Mouse (Mus musculus) urinary bladder, adult 2 months (tissue): ENCODE data around the gene Ctbp1. TPM values are rescaled to one million over a fixed set of nuclear protein-coding genes. Genes with fewer than 3 reads are reported as not detected.

ENCODE experiments used
- DNase-seq: peaks from one replicate; pipeline ENCODE4 v3.0.0; 2022; ENCODE audit warnings: low spot score
- polyA plus RNA-seq: library from polyadenylated mRNA; depleted of rRNA; stranded (reverse); fragments of >200 nt; gene quantifications from 2 replicates; pipeline ENCODE4 v1.2.3, GENCODE M21; 2012; rRNA removed

Ctbp1 gene
- 148 and 156 TPM in 2 replicates for polyA plus RNA-seq

DNA sequence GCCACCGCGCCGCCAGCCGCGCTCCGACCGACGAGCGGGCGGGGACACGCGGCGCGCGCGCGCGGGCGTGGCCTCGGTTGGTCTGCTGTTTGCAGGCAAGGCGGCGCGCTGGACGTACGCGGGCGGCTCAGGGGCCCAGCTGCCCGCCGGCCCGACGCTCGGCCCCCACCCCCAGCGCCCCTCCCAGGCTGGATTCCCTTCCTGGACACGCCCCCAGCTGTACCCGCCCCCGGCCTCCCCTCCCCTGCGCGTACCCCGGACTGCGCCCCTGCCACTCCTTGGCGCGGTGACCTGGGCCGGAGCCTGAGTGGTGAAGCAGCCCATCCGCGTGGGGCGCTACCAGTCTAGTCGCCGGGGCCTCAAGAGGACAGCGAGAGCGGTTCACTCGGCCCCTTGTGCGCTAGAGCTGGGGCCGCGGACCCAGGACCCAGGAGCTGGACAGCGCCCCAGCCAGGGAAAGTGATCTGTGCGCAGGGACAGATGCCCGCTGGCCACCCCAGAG, at the start of gene Ctbp1:
Ctbp1 (minus strand) TSS at position 42 of the 502 bp plus-strand sequence.
- peak; percentile 93 for DNase-seq

DNA sequence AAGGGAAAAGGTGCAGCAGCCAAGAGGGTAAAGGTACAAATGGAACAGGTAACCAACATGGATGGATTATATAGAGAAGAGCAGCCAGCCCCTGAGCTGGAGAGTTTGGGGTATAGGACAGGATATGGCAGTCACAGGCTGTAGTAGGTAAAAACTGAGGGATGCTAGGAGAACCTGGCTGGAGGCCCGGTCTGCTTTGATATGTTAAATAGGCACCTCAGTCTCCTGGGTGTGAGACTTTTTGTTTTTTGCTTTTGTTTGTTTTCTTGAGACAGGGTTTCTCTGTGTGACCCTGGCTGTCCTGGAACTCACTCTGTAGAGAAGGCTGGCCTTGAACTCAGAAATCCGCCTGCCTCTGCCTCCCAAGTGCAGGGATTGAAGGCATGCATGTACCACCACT, 49.7 kb upstream of the Ctbp1 start:
- DNase-seq: no peak

DNA sequence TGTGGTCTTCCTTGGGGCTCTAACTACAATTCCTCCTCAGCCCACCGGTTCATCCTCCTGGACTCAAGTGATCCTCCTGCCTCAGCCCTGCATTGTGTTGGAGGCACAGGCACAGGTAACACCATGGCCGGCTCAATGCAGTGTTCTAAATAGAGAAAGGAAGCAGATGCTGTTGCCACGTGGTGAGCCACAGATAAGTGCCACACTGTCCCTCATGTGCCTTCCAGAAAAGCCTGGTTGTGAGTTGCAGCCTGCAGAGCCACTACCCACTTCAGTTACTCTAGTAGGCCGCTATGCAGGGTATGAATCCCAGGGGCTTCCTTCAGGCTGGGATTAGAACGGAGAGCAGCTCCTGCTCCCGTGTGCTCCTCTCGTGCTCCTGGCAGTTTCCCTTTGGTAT, 37.4 kb upstream of the Ctbp1 start:
- no peak for DNase-seq

DNA sequence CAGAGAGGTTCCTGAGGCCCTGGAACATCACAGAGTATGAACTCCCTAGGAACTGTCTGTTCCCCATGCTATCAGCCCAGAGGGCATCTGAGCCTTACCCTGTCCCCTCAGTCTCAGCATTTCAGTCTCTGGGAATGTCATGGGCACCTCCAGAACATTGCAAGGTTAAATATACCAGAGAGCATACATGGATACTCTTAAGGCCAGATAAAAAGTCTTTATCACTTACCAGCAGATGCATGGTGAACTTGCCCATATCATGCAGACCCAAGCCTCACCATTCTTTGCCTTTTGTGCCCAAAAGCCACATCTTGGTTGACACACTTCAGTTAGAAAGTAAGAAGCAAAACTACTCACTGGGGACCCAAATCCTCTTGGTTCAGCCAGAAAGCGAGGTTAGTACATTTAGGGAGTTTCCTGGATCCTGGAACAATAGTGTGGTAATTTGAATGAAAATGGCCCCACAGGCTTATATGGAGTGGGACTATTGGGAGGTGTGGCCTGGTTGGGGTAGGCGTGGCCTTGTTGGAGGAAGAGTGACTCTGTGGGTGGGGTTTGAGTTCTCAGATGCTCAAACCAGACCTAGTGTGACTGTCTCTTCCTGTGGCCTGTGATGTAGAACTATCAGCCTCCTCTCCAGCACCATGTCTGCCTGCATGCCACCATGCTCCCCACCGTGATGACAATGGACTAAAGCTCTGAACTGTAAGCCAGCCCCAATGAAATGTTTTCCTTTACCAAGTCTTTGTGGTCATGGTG, 36.1 kb upstream of the Ctbp1 start:
- no peak for DNase-seq

DNA sequence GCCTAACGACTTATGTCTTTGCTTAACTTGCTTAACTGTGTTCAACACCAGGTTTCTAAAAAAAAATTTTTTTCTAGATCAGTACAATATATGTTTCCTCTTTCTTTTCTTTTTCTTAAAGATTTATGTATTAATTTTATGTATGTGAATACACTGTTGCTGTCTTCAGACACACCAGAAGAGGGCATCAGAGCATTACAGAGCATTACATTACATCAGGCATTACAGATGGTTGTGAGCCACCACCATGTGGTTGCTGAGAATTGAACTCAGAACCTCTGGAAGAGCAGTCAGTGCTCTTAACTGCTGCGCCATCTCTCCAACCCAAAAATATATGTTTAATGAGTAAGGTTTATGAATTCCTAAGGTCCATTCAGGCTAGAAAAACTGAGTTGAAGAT, 27.0 kb upstream of the Ctbp1 start:
- DNase-seq: no peak

DNA sequence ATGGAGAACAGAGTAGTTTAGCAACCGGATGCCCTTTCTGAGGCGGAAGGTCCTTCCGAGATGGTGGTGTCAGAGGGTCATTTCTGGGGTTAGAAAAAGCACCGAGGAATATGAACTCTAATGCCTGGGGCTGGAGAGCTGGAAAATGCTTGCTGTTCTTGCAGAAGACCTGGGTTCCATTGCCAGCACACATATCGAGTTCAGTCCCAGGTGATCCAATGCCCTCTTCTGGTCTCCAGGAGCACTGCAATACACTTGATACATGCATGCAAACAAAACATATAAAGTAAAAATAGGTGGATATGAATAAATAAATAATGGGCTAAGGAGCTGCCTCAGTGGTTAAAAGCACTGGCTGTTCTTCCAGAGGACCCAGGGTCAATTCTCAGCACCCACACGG, 22.4 kb upstream of the Ctbp1 start:
- no peak for DNase-seq

DNA sequence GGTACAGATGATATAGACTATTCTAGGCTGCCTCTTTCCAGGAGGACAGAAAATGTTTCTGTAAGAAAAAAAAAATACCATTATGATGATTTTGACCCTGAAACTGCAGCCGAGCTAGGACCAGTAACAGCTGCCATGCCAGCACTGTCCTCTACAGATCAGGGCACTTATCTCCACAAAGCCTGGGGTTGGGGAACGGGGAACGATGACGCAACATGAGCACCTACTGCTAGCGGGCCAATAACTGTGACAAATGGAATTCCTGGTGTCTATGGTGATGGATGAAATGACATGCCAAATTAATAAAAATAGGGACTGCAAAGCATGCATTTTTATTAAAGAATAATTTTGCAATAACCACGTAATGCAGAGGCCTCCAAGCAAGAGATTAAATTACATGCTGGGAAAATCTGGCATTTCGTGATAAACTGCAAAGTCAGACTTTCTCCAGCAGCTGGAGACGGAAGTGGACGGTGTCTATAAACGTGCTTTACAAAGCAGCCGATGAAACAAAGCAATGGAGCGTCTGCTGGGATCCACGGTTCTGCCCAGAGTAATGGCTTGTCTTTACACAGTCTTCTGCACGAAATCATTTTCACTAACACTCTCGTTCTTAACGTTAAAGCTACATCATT, 19.1 kb upstream of the Ctbp1 start:
- no peak for DNase-seq

DNA sequence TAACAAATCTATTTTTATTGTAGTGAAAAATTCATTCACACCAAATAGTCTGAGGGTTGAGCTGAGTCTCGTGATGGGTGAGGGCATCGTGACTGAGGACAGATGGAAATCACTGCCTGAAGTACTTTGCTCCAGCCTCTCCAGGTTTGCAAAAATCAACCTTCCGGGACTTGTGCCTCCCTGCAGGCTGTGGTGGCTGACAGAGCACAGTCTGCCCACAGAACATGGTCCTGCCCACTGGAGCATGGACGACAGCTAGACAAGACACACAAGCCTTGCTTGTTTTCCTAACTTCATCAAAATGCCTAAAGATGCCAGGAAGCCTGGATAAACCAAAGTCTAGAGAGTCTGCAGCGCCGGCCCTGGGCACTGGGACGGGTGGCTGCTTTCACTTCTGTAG, 9.2 kb upstream of the Ctbp1 start:
- no peak for DNase-seq

DNA sequence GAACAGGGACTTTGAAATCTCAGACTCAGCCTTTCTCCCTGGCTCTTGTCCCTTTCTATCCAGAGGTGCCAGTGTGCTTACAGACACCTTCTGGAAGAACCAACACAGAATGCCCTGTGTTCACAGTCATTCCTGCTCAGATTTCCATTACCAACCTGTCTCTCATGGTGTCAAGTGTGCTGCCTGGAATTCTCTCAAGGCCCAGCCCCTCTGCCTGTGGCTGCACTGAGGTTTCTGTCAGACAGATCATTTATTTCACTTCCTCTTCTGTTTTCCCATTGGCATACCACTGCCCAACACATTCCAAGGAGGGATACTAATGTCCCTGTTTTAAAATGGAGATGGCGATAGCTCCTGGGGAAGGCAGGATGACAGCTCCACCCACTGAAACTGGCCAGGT, 6.6 kb upstream of the Ctbp1 start:
- DNase-seq: no peak

- DNase-seq: no peak
Observed at GRCm38 (mm10) chr5:33278950-33279349, 4.2 kb upstream of the Ctbp1 start.

GRCm38 (mm10) chr5:33277286-33277685, 2.5 kb upstream of the Ctbp1 start:
- DNase-seq: no peak

GRCm38 (mm10) chr5:33275754-33276153, 960 bp upstream of the Ctbp1 start:
- no peak for DNase-seq

- peak; percentile 96 for DNase-seq
Observed at GRCm38 (mm10) chr5:33274085-33274952, 475 bp downstream of the Ctbp1 start.

- no peak for DNase-seq
Observed at GRCm38 (mm10) chr5:33273777-33274084, 1.1 kb downstream of the Ctbp1 start.

DNA sequence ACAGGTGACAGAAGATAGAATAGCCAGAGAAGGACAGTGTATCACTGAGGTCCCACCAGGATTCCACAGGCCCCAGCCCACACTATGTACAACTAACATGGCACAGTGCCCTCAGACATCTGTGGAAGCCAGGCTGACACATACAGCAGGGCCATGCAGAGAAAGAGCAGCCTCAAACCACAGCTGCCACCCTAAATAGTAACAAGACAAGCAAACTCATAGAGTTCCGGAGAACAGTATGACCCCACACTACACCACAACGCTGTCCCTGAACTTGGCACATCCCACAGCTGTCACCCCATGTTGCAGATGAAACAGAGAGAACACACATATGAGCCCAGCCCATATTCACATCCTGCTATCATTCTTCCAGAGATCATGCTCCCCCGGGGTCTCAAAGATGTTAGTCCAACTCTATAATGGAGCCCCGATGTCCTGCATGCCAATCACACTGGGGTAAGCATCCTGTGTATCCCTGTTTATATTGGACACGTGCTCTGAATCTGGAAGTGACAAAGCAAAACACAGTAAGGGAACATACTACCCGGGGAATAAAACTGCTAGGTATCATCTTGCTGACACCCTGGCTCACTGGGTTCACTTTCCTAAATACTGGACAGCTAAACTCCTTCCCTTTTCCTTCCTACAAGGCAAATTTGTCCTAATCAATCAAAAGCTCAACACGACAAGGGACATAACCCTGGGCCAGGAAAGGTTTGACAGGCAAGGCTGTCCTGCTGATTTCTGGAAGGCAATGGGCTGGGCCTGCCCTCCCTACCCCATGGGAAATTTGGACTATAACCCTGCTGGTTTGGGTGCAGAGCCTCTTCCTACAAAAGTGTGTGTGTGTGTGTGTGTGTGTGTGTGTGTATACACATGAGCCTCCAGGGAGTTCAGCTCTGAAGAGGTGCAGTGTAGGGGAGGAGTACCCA, 1.7 kb downstream of the Ctbp1 start:
- no peak for DNase-seq

GRCm38 (mm10) chr5:33272146-33272545, 2.6 kb downstream of the Ctbp1 start:
- no peak for DNase-seq

GRCm38 (mm10) chr5:33270568-33270967, 4.2 kb downstream of the Ctbp1 start:
- peak; percentile 78 for DNase-seq

DNA sequence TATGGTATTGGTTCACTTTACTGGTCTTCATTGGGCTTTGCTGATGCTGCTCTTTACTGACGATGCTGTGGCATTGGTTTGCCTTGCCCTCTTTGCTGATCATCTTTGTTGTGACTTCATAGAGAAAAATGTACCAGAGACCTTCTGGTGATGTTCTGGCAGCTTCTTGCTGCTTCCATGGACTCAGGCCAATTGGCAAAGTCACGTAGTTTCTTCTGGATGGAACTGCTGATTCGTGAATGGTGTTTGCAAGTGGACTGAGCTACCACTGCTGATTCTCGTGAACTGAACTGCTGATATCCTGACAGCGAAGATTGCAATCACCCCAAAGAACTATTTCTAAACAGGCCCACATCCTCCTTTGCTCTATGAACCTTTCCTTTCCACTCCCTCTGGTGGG, 20.4 kb downstream of the Ctbp1 start:
- no peak for DNase-seq

GRCm38 (mm10) chr5:33248186-33248585, 26.6 kb downstream of the Ctbp1 start:
- no peak for DNase-seq

GRCm38 (mm10) chr5:33247387-33247786, 27.4 kb downstream of the Ctbp1 start:
- DNase-seq: no peak

DNA sequence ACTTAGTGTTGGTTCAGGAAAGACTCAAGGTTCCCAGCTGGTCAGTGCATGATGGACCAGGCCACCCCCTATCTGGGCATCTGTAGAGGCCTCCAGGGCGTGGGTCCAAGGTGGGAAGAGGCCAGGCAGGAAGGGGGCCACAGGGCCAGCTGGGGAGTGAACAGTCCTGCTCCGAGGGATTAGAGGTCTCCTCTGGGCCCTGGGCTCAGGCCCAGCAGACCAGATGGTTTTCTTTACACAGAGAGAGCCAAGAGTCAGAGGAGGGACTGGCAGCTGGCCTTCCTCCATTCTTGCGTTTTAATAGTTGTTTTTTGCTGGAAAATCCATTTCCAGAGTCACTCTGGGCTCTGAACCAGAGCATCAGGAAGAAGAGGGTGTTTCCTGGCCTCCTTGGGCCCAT, 29.1 kb downstream of the Ctbp1 start:
- DNase-seq: no peak
